Mouse (Mus musculus): ENCODE data around the gene Cldn17. TPM values are rescaled to one million over a fixed set of nuclear protein-coding genes. Genes with fewer than 3 reads are reported as not detected.

The Cldn17 gene
- polyA plus RNA-seq (2015; fragmentation: Nextera tagmentation; extraction: Ambion mirVana): not detected in 2 replicates

DNA sequence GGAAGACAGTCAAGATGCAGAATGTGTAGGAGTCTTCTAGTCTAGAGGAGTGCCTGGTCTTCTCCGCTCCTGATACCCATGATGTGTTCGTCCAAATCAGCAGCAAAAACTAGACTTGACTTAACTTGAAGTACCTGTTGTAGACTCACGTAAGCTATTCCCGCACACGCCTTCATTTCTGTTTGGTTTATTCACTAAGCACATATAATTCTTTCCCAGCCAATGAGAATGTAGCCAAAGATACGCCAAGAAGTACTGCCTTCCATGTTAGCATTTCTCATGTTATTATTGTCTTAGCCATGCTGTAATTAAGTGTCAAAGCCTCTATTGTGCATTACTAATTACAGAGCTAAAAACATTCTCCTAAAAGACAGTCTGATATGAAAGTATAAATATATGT, at the start of gene Cldn17:
TSS of gene Cldn17 (minus strand) at position 101 of the 400 bp plus-strand sequence.
- no peak within 1 kb of the TSS for H3K4me2 ChIP-seq
- H3K36me3 ChIP-seq: no peaks in the 10 kb centered on the region
- H3K9me3 ChIP-seq: no peaks in the 10 kb centered on the region
- ATAC-seq (ENCODE audit: extremely low read depth, insufficient number of reproducible peaks, low FRiP score, low TSS enrichment): no peak
- no peak within 1 kb of the TSS for H3K27ac ChIP-seq (replicated peaks)
- 80% methylated on average over 6 of the region's 6 CpGs for WGBS
- H3K4me3 ChIP-seq: no peak within 1 kb of the TSS
- H3K9ac ChIP-seq: no peak within 1 kb of the TSS
- H3K27me3 ChIP-seq (replicated peaks): no peaks in the 10 kb centered on the region
- no peaks in the 10 kb centered on the region for H3K4me1 ChIP-seq

GRCm38 (mm10) chr16:88542488-88542887, 35.7 kb upstream of the Cldn17 start:
- H3K4me3 ChIP-seq: no peak overlapping the region
- no peak for ATAC-seq (ENCODE audit: extremely low read depth, insufficient number of reproducible peaks, low FRiP score, low TSS enrichment)
- no peaks in the 10 kb centered on the region for H3K36me3 ChIP-seq
- no peak overlapping the region for H3K9ac ChIP-seq
- no peaks in the 10 kb centered on the region for H3K4me1 ChIP-seq
- 44% methylated on average over 6 of the region's 6 CpGs for whole genome bisulfite sequencing
- H3K27me3 ChIP-seq (replicated peaks): no peaks in the 10 kb centered on the region
- no peaks in the 10 kb centered on the region for H3K9me3 ChIP-seq
- H3K27ac ChIP-seq (replicated peaks): no peak overlapping the region
- H3K4me2 ChIP-seq: no peak overlapping the region

DNA sequence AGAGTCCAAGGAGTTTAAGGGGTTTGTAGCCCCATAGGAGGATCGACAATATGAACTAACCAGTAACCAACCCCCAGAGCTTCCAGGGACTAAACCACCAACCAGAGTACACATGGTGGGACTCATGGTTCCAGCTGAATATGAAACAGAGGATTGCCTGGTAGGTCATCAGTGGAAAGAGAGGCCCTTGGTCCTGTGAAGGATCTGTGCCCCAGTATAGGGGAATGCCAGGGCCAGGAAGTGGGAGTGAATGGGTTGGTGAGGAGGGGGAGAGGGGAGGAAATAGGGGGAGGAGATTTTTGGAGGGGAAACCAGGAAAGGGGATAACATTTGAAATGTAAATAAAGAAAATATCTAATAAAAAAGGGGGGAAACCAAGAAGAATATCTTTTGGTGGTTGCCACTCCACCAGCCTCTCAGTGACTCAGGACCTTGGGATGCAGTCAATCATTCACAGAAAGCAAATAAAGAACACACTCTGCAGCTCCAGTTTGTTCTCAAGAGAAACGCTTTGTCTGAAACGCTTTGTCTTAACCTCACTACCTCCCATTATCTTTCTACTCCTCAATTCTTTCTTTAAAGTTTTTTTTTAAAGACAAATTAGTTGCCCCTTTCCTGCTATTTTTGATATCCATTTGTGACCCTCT, 33.2 kb upstream of the Cldn17 start:
- H3K27ac ChIP-seq (replicated peaks): no peak overlapping the region
- H3K9ac ChIP-seq: no peak overlapping the region
- no peaks in the 10 kb centered on the region for H3K4me1 ChIP-seq
- ATAC-seq (ENCODE audit: extremely low read depth, insufficient number of reproducible peaks, low FRiP score, low TSS enrichment): no peak
- H3K27me3 ChIP-seq (replicated peaks): no peaks in the 10 kb centered on the region
- 53% methylated on average over 3 of the region's 3 CpGs for WGBS
- no peaks in the 10 kb centered on the region for H3K36me3 ChIP-seq
- H3K4me3 ChIP-seq: no peak overlapping the region
- H3K9me3 ChIP-seq: no peaks in the 10 kb centered on the region
- no peak overlapping the region for H3K4me2 ChIP-seq

- Histone ChIP-seq H3K9ac (no peak overlapping the region), H3K4me3 (no peak overlapping the region), H3K4me2 (no peak overlapping the region), H3K4me1 (no peaks in the 10 kb centered on the region), H3K9me3 (no peaks in the 10 kb centered on the region), H3K36me3 (no peaks in the 10 kb centered on the region), H3K27ac (replicated peaks) (no peak overlapping the region), H3K27me3 (replicated peaks) (no peaks in the 10 kb centered on the region)
- ATAC-seq (ENCODE audit: extremely low read depth, insufficient number of reproducible peaks, low FRiP score, low TSS enrichment): no peak
These were observed 4.6 kb upstream of the Cldn17 start for GRCm38 (mm10) chr16:88511348-88511747.

DNA sequence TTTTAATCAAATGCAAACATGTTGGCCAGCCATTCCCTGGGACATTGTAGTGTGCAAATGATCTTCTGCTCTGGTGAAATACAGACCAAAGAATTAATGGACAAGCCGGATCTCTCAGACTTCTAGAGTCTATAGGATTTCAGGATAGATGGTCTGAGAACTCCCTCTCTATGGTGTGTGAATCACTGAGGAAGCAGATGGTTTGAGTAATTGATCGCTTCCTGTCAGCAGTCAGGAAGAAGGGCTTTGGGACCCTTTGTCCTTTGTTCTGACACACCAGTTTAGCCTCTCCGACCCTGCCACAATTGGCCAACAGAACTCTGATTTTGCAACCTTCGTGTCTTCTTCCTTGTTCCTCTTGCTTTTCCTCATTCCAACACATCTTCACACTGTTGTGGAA, 1.4 kb upstream of the Cldn17 start:
- Histone ChIP-seq H3K4me2 (no peak overlapping the region), H3K4me1 (no peaks in the 10 kb centered on the region), H3K9me3 (no peaks in the 10 kb centered on the region), H3K36me3 (no peaks in the 10 kb centered on the region), H3K4me3 (no peak overlapping the region), H3K27ac (replicated peaks) (no peak overlapping the region), H3K9ac (no peak overlapping the region), H3K27me3 (replicated peaks) (no peaks in the 10 kb centered on the region)
- 61% methylated on average over 4 of the region's 4 CpGs for WGBS
- no peak for ATAC-seq (ENCODE audit: extremely low read depth, insufficient number of reproducible peaks, low FRiP score, low TSS enrichment)

GRCm38 (mm10) chr16:88506338-88506737, 440 bp downstream of the Cldn17 start:
- Histone ChIP-seq H3K4me3 (no peak overlapping the region), H3K27me3 (replicated peaks) (no peaks in the 10 kb centered on the region), H3K9ac (no peak overlapping the region), H3K4me2 (no peak overlapping the region), H3K27ac (replicated peaks) (no peak overlapping the region), H3K4me1 (no peaks in the 10 kb centered on the region), H3K36me3 (no peaks in the 10 kb centered on the region), H3K9me3 (no peaks in the 10 kb centered on the region)
- ATAC-seq (ENCODE audit: extremely low read depth, insufficient number of reproducible peaks, low FRiP score, low TSS enrichment): no peak
- 88% methylated on average over 11 of the region's 11 CpGs for WGBS

- no peaks in the 10 kb centered on the region for H3K36me3 ChIP-seq
- no peaks in the 10 kb centered on the region for H3K27me3 ChIP-seq (replicated peaks)
- H3K4me1 ChIP-seq: no peaks in the 10 kb centered on the region
- no peaks in the 10 kb centered on the region for H3K9me3 ChIP-seq
- no peak for ATAC-seq (ENCODE audit: extremely low read depth, insufficient number of reproducible peaks, low FRiP score, low TSS enrichment)
- H3K4me3 ChIP-seq: no peak overlapping the region
- H3K27ac ChIP-seq (replicated peaks): no peak overlapping the region
- no peak overlapping the region for H3K9ac ChIP-seq
- no peak overlapping the region for H3K4me2 ChIP-seq
These were observed 18.7 kb downstream of the Cldn17 start for GRCm38 (mm10) chr16:88488096-88488495.

GRCm38 (mm10) chr16:88480011-88480774, 26.6 kb downstream of the Cldn17 start:
- no peak overlapping the region for H3K27ac ChIP-seq (replicated peaks)
- no peaks in the 10 kb centered on the region for H3K9me3 ChIP-seq
- no peak overlapping the region for H3K9ac ChIP-seq
- H3K4me1 ChIP-seq: no peaks in the 10 kb centered on the region
- no peak for ATAC-seq (ENCODE audit: extremely low read depth, insufficient number of reproducible peaks, low FRiP score, low TSS enrichment)
- H3K4me2 ChIP-seq: no peak overlapping the region
- H3K36me3 ChIP-seq: no peaks in the 10 kb centered on the region
- no peak overlapping the region for H3K4me3 ChIP-seq
- H3K27me3 ChIP-seq (replicated peaks): no peaks in the 10 kb centered on the region
- WGBS: 62% methylated on average over 3 of the region's 3 CpGs

GRCm38 (mm10) chr16:88463235-88463634, 43.5 kb downstream of the Cldn17 start:
- Histone ChIP-seq H3K27ac (replicated peaks) (no peak overlapping the region), H3K36me3 (no peaks in the 10 kb centered on the region), H3K4me1 (no peaks in the 10 kb centered on the region), H3K4me2 (no peak overlapping the region), H3K9me3 (no peaks in the 10 kb centered on the region), H3K4me3 (no peak overlapping the region), H3K9ac (no peak overlapping the region), H3K27me3 (replicated peaks) (no peaks in the 10 kb centered on the region)
- ATAC-seq (ENCODE audit: extremely low read depth, insufficient number of reproducible peaks, low FRiP score, low TSS enrichment): no peak
- 74% methylated on average over 3 of the region's 3 CpGs for WGBS

Other genes starting within 250 kb of the Cldn17 start
- gene Grik1, start 216.7 kb downstream of the Cldn17 start, polyA plus RNA-seq (2015; fragmentation: Nextera tagmentation; extraction: Ambion mirVana): 0.25 and 0.49 TPM in 2 replicates
- gene Cldn8, start 56.2 kb upstream of the Cldn17 start, polyA plus RNA-seq (2015; fragmentation: Nextera tagmentation; extraction: Ambion mirVana): 0.18 and 0.20 TPM in 2 replicates
- not detected in 2 replicates for gene Krtap24-1, start 105.3 kb upstream of the Cldn17 start, polyA plus RNA-seq (2015; fragmentation: Nextera tagmentation; extraction: Ambion mirVana)
- gene 2310079G19Rik, start 120.7 kb upstream of the Cldn17 start, polyA plus RNA-seq (2015; fragmentation: Nextera tagmentation; extraction: Ambion mirVana): not detected in 2 replicates
- gene Krtap26-1, start 140.8 kb upstream of the Cldn17 start, polyA plus RNA-seq (2015; fragmentation: Nextera tagmentation; extraction: Ambion mirVana): not detected in 2 replicates
- gene Krtap27-1, start 164.7 kb upstream of the Cldn17 start, polyA plus RNA-seq (2015; fragmentation: Nextera tagmentation; extraction: Ambion mirVana): not detected in 2 replicates
- gene 2310061N02Rik, start 201.0 kb upstream of the Cldn17 start, polyA plus RNA-seq (2015; fragmentation: Nextera tagmentation; extraction: Ambion mirVana): not detected in 2 replicates
- gene Krtap13-1, start 221.9 kb upstream of the Cldn17 start, polyA plus RNA-seq (2015; fragmentation: Nextera tagmentation; extraction: Ambion mirVana): not detected in 2 replicates
- not detected in 2 replicates for gene Krtap13, start 244.7 kb upstream of the Cldn17 start, polyA plus RNA-seq (2015; fragmentation: Nextera tagmentation; extraction: Ambion mirVana)

Data from heart, embryonic 13.5 days (tissue).